Mouse (Mus musculus): Measurements from ENCODE around the gene Gpr4.

Gpr4 gene

GRCm38 (mm10) chr7:19211996-19212755 is at the start of gene Gpr4:
Gene Gpr4, plus strand, starts transcription at chr7:19212538.
- no peak for DNase-seq

GRCm38 (mm10) chr7:19162928-19163327 is 49.4 kb upstream of the Gpr4 start:
- DNase-seq = no peak

- no peak for DNase-seq
Measured at GRCm38 (mm10) chr7:19163752-19164151, 48.6 kb upstream of the Gpr4 start.

- no peak for DNase-seq
Measured at GRCm38 (mm10) chr7:19164189-19164588, 48.1 kb upstream of the Gpr4 start.

GRCm38 (mm10) chr7:19164978-19165377 is 47.4 kb upstream of the Gpr4 start:
- DNase-seq = no peak

DNA sequence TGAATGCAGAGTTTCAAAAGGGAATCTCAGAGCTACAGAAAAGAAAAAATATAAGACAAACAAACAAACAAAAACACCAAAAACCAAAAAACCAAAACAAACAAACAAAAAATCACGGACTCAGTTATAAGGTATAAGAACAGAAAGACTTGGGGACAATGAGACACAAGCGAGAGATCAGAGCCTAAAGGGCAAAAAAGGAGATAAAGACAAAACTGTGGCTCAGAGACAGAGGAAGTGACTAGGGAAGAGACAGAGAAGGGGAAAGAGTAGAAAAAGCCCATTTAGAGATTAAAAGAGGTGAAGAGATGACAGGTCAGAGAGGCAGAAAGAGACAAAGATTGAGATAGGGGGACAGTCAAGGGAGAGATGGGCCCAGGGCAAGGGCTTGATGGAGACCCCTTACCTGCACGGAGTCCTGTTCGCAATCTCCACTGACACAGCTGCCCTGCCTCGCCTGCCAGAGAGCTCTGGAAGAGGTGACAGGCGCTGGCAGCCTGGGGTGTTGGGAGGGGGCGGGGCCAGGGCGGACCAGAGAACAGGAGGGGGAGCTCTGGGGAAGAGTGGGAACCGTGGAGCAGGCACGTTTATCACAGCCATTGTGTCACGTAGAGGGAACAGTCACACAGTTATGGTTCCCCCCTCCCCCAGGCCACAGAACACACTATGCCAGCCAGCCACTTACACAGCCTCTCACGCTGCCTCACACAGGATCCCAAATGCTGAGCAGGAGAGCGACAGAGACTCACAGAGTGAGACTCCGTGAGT is 46.5 kb upstream of the Gpr4 start, which contains the start of gene Gipr:
TSS of gene Gipr (minus strand) at position 472 of the 768 bp plus-strand sequence.
- no peak for DNase-seq

GRCm38 (mm10) chr7:19166990-19167389 is 45.3 kb upstream of the Gpr4 start:
- no peak for DNase-seq

DNA sequence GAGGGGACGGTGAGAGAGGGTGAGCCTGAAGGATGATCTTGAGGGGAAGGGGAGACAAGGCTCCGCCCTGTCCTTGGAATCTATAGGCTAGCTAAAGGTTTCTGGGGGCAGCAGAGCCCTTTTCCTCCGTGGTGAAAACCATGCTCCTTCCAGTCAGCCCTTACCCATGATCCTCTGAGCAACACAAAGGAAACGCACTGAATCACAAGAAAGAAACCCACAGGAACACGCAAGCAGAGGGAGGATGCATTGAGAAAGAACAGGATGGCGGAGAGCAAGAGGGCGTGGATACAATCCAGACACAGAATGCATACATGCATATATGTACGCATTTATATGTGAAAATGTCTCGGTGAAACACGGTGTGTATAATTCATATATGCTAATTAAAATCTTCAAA is 42.8 kb upstream of the Gpr4 start:
- DNase-seq = no peak

- DNase-seq = no peak
Measured at GRCm38 (mm10) chr7:19170142-19170541, 42.2 kb upstream of the Gpr4 start.

DNA sequence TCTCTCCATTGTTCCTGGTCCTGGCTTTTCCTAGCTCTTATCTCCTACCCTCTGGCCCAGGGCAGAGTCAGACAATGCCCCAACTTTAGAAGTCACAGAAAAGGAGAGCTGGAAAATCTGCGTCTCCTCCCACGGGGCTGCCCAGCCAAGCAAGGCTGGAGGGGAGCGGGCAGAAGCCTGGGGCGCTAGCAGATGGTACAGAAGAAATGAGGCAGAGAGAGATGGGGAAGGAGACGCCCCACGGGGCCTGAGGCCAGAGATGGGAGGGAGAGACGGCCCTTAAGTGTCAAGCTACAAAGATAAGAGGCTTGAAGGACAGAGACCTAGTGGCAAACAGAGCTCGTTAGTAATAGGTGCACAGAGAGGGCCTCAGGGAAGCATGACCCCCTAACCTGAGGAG is 40.5 kb upstream of the Gpr4 start:
- no peak for DNase-seq

DNA sequence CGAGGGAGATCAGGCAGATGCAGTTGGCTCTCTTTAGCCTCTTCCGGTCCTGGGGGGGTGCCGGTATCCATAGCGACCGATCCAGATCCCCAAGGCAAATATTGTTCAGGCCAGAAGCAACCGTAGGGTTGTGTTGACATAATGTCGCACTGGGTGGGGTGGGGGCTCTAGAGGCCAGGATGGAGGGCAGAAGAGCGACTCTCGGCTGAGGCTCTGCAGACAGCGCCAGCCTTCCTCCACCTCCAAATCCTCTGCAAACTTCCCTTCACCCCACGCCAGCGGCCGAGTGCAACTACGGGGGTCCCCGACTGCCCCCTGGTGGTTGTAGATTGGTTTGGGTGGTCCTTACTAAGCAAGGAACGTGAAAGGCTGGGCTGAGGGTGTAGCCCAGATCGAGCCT is 39.5 kb upstream of the Gpr4 start:
- peak; percentile 44 to 79 for DNase-seq

- no peak for DNase-seq
Measured at GRCm38 (mm10) chr7:19175708-19176515, 36.4 kb upstream of the Gpr4 start, which contains the start of gene Eml2. Gene Eml2, plus strand, starts transcription at chr7:19176421.

GRCm38 (mm10) chr7:19176516-19176947 is 35.8 kb upstream of the Gpr4 start:
- no peak for DNase-seq

- no peak for DNase-seq
Measured at GRCm38 (mm10) chr7:19177216-19177615, 35.1 kb upstream of the Gpr4 start.

DNA sequence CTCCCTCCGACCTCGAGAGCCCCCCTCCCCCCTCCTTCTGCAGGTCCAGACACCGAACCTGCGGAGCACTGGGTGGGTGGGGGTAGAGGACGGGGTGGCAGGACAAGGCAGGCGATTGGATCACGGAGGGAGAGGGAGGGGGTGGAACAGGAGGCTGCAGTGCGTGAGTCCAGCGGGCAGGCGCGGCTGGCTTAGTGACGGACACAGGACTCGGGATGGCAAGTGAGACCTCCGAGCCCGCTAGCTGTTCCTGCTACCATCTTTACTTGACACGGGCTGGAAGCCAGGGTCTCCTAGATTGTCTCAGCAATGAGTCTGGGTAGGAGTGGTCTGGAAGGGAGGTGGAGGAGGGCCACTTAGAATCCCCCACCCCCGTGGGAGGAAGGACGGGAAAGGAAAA is 34.3 kb upstream of the Gpr4 start:
- DNase-seq = no peak

DNA sequence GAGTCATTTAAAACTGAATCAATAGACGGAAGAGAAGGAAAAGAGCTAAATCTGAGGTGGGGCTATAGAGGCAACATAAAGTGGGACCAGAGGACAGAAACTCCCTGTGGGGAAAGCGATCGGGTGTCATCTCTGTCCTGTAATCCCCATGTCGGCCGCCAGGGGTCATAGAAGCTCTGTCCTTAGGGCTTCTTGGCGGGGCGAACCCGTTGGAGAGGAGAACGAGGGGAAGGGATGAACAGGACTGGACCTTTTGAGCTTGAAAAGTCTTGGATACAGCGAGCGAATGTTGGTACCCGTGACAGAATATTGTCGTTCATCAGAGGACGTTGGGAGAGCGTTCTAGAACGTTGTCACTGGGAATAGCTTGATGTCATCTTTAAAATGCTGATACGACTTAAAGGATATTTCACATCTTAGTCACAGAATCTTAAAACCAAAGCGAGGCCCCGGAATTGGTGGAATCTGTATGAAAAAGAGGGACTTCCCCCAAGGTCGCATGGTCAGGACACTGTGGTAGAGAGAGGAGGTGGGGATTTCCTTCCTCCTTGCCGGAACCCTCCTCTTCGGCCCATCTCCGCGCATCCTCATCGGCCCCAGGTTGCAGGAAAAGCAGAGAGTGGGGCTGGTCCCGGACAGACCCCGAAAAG is 33.8 kb upstream of the Gpr4 start:
- DNase-seq = peak; percentile 55 to 84

DNA sequence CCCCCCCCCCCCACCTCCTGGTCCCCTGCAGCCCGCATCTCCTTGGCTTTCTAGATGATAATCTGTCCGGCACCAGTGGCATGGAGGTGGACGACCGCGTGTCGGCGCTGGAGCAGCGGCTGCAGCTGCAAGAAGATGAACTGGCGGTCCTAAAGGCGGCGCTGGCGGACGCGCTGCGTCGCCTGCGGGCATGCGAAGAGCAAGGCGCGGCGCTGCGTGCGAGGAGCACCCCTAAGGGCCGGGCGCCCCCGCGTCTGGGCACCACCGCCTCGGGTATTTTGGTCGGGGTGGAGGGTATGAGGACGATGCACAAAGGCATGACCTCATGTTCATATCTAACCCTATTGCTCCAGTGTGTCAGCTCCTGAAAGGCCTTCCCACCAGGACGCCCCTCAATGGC is 33.2 kb upstream of the Gpr4 start:
- peak; percentile 58 to 68 for DNase-seq

DNA sequence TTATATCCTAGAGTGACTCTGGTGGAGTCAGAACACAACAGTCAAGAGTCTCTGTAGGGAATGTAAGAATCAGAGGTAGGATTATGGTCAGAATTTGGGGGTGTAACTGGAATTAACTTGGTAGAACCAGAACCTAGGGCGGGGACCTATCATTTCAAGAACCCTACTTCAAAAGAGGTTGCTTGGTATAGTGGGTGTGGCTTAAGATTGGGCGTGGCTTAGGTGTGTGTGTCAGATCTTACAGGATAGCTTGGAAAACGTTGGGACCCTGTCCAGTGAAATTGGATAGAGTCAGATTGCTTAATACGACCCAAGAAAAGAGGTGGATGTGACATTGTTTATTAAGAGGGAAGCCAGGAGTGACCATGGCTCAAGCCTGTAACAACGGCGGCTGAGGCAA is 32.4 kb upstream of the Gpr4 start:
- DNase-seq = no peak

DNA sequence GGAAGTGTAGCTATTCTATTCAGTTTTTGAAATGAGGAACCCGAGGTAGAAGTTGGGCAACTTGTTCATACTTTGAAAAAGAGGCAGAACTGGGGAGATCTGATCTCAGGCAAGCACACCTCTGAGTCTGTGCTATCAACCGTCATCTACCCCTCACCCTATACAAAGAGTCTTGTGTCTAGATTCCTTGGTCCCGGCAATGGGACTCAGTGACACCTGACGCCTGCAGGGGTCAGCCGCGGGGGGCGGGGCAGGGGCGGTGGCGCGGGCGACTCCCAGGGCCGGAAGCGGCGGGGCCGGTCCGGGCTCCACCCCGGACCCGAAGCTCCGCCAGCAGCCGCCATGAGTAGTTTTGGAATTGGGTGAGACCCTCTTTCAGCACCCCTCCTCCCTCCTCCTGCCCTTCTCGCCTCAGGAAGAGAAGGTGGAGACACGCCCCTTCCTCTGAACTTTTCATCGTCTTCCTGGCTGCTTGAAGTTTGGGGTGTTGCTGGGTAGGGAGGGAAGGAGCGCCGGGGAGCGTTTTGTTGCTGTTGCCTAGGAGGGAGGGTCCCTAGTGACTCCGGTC is 31.4 kb upstream of the Gpr4 start:
- peak; percentile 26 to 55 for DNase-seq

DNA sequence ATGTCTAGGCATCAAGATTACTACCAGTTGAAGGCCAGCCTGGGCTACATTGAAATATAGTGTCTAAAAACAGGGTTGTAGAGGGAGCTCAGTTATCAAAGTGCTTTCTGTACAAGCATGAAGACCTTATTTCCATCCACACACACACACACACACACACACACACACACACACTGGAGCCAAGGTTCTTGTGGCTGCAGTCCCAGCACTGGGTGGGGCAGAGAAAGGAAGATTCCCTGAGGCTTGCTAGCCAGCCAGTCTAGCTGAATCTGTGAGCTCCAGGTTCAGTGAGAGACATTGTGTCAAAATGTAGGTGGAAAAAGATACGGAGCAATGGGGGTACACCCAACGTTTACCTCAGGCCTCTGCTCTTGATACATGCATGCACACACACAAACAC is 28.1 kb upstream of the Gpr4 start:
- no peak for DNase-seq

- no peak for DNase-seq
Measured at GRCm38 (mm10) chr7:19184758-19185157, 27.6 kb upstream of the Gpr4 start.

DNA sequence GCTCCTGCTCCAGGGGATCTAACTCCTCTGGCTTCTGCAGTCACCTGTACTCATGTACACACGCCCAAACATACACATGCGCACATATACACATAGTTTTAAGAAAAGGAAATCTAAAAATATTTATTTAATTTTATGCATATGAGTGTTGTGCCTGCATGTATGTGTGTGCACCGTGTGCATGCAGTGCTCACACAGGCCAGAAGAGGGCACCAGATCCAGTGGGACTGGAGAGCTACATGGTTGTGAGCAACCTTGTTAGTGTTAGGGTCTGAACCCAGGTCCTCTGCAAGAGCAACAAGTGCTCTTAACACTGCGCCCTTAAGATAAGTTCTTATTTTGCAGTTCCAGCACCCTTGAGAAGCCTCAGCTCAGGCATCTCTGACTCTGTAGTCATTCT is 17.7 kb upstream of the Gpr4 start:
- DNase-seq = no peak
